Mouse (Mus musculus) left cerebral cortex, adult 8-10 months (tissue): ENCODE measurements around the gene Naxe. TPM values are rescaled to one million over a fixed set of nuclear protein-coding genes. Genes with fewer than 3 reads are reported as not detected.
A peak's percentile ranks its signal among the peaks of the same experiment; 100 is the strongest.

Experiments used
- DNase-seq, 2 experiments: peaks; one replicate each; pipeline ENCODE4 v3.0.0; 2022; ENCODE audit warnings: low spot score in 2 of 2
- total RNA-seq, 4 experiments: library from RNA; stranded (reverse); gene quantifications; 2 replicates each; pipeline ENCODE4 v1.2.4; 2022

Gene Naxe
- total RNA-seq, 4 experiments from 2014 or later, result 75.8 to 85.5 (median 78.9) TPM

GRCm38 (mm10) chr3:88068386-88068785 lies 10.1 kb upstream of the Naxe start:
- no peak for DNase-seq

- no peak for DNase-seq
Measured at GRCm38 (mm10) chr3:88057030-88057429, 1.3 kb downstream of the Naxe start.

GRCm38 (mm10) chr3:88049532-88049931 lies 8.8 kb downstream of the Naxe start:
- DNase-seq, result no peak

- peak; percentile 67 to 88 for DNase-seq
Measured at GRCm38 (mm10) chr3:88042661-88043421, 15.5 kb downstream of the Naxe start, which contains the start of gene Gpatch4. TSS of gene Gpatch4 (plus strand) at chr3:88043108.

- no peak for DNase-seq
Measured at GRCm38 (mm10) chr3:88035561-88036293, 22.6 kb downstream of the Naxe start.

GRCm38 (mm10) chr3:88033506-88033905 lies 24.8 kb downstream of the Naxe start:
- DNase-seq, result no peak

GRCm38 (mm10) chr3:88030608-88031395 lies 27.5 kb downstream of the Naxe start:
- DNase-seq, result peak in 1 of 2 experiments; percentile 56

- peak in 1 of 2 experiments; percentile 30 for DNase-seq
Measured at GRCm38 (mm10) chr3:88027434-88028186, 30.7 kb downstream of the Naxe start, which contains the start of gene Hapln2. TSS of gene Hapln2 (minus strand) at chr3:88027583.

GRCm38 (mm10) chr3:88026823-88027222 lies 31.5 kb downstream of the Naxe start:
- DNase-seq, result no peak

GRCm38 (mm10) chr3:88023192-88024074 lies 34.9 kb downstream of the Naxe start:
- no peak for DNase-seq

GRCm38 (mm10) chr3:88022322-88023191 lies 35.7 kb downstream of the Naxe start:
- DNase-seq, result peak; percentile 61 to 82

- DNase-seq, result no peak
Measured at GRCm38 (mm10) chr3:88010634-88011265, 47.5 kb downstream of the Naxe start.

Other genes starting within 250 kb of the Naxe start
- gene Pear1, start 234.2 kb downstream of the Naxe start, total RNA-seq, result 10 to 100 TPM in 1 of 4 experiments, 1 to 10 TPM in 3; 8.3 to 10.1 (median 9.5) TPM
- not detected for gene Sh2d2a, start 211.7 kb downstream of the Naxe start, total RNA-seq
- gene Prcc, start 172.9 kb downstream of the Naxe start, total RNA-seq, result 10 to 100 TPM; 57.8 to 60.1 (median 58.8) TPM
- 100 to 1,000 TPM; 144 to 158 (median 146) TPM for gene Hdgf, start 152.2 kb downstream of the Naxe start, total RNA-seq
- 10 to 100 TPM; 49.9 to 59.6 (median 50.5) TPM for gene Mrpl24, start 139.0 kb downstream of the Naxe start, total RNA-seq
- gene Isg20l2, start 128.2 kb downstream of the Naxe start, total RNA-seq, result 10 to 100 TPM; 13.8 to 14.5 (median 14.1) TPM
- gene Rrnad1, start 127.8 kb downstream of the Naxe start, total RNA-seq, result 10 to 100 TPM; 17.4 to 23.4 (median 20.6) TPM
- gene Crabp2, start 109.8 kb downstream of the Naxe start, total RNA-seq, result 1 to 10 TPM; 4.9 to 6.5 (median 5.9) TPM
- 1 to 10 TPM; 4.0 to 5.5 (median 5.2) TPM for gene Nes, start 87.4 kb downstream of the Naxe start, total RNA-seq
- 100 to 1,000 TPM; 230 to 238 (median 233) TPM for gene Bcan, start 58.3 kb downstream of the Naxe start, total RNA-seq
- 10 to 100 TPM; 23.0 to 35.7 (median 32.1) TPM for gene Hapln2, start 30.9 kb downstream of the Naxe start, total RNA-seq
- 10 to 100 TPM; 16.7 to 19.5 (median 18.1) TPM for gene Gpatch4, start 15.4 kb downstream of the Naxe start, total RNA-seq
- not detected for gene Ttc24, start 19.8 kb upstream of the Naxe start, total RNA-seq
- gene Iqgap3, start 23.5 kb upstream of the Naxe start, total RNA-seq, result 1 to 10 TPM in 1 of 4 experiments, under 1 TPM in 3; 0.28 to 1.2 (median 0.61) TPM
- gene Mef2d, start 83.9 kb upstream of the Naxe start, total RNA-seq, result 100 to 1,000 TPM; 190 to 208 (median 194) TPM
- gene Rhbg, start 196.2 kb upstream of the Naxe start, total RNA-seq, result not detected
- under 1 TPM in 1 of 4 experiments, not detected in 3; 0.61 TPM for gene Gm38392, start 228.7 kb upstream of the Naxe start, total RNA-seq
- 1 to 10 TPM; 3.1 to 6.6 (median 4.3) TPM for gene Tsacc, start 238.5 kb upstream of the Naxe start, total RNA-seq
- gene Cct3, start 238.6 kb upstream of the Naxe start, total RNA-seq, result 100 to 1,000 TPM; 166 to 184 (median 173) TPM